Mouse (Mus musculus) adrenal gland, adult 10 weeks (tissue): Measurements from ENCODE around the gene Nrde2. TPM values are rescaled to one million over a fixed set of nuclear protein-coding genes. Genes with fewer than 3 reads are reported as not detected.

Source experiments
- polyA plus RNA-seq: library from polyadenylated mRNA; stranded (reverse); fragments of 350-450 nt; fragmentation: Illumina TruSeq; extraction: RNeasy Lipid Tissue Mini Kit (QIAGEN cat#74804); gene quantifications from one replicate; pipeline ENCODE4 v1.2.3, GENCODE M21; 2014; ENCODE audit warnings: low read depth, low replicate concordance

Nrde2 gene
- 2.4 TPM for polyA plus RNA-seq

GRCm38 (mm10) chr12:100159261-100159975, at the start of gene Nrde2:
Gene Nrde2 (minus strand): TSS chr12:100159653.

GRCm38 (mm10) chr12:100198967-100199660, 39.7 kb upstream of the Nrde2 start, which contains the start of gene Calm1:
Gene Calm1 (plus strand): TSS chr12:100199435.

GRCm38 (mm10) chr12:100109986-100110696, 49.3 kb downstream of the Nrde2 start, which contains the start of gene Psmc1:
Gene Psmc1 (plus strand): TSS chr12:100110154.

Other genes starting within 250 kb of the Nrde2 start
- gene Kcnk13, start 195.2 kb downstream of the Nrde2 start, polyA plus RNA-seq = 0.93 TPM
- gene Psmc1, start 49.5 kb downstream of the Nrde2 start, polyA plus RNA-seq = 497 TPM
- gene Calm1, start 39.8 kb upstream of the Nrde2 start, polyA plus RNA-seq = 481 TPM